Mouse (Mus musculus) embryonic facial prominence, embryonic 12.5 days (tissue): ENCODE measurements around the gene Ghr. TPM values are rescaled to one million over a fixed set of nuclear protein-coding genes. Genes with fewer than 3 reads are reported as not detected.

Experiments
- ATAC-seq: fragments of 200-750 bp; cut with Nextera tagmentation; 2 replicates; pipeline ENCODE4 v1.8.0; 2017; ENCODE audit not compliant: insufficient number of reproducible peaks, insufficient read depth, low FRiP score, low TSS enrichment
- H3K27ac ChIP-seq: fragments of 300-500 bp; sonication (generic); 2 replicates; pipeline ENCODE4 v1.5.1; 2016; ENCODE audit warnings: mild to moderate bottlenecking
- H3K27me3 ChIP-seq: fragments of 300-500 bp; sonication (generic); 2 replicates; pipeline ENCODE4 v1.6.1; 2016; ENCODE audit warnings: mild to moderate bottlenecking, moderate library complexity
- H3K36me3 ChIP-seq: fragments of 300-500 bp; sonication (generic); 2 replicates; pipeline ENCODE4 v1.6.1; 2016; ENCODE audit warnings: mild to moderate bottlenecking
- H3K4me1 ChIP-seq: fragments of 300-500 bp; sonication (generic); 2 replicates; pipeline ENCODE4 v1.6.1; 2016
- H3K4me2 ChIP-seq: fragments of 300-500 bp; sonication (generic); replicated peaks from 2 replicates; pipeline ENCODE4 v1.6.1; 2016; ENCODE audit warnings: mild to moderate bottlenecking, moderate library complexity
- H3K4me3 ChIP-seq: fragments of 300-500 bp; sonication (generic); 2 replicates; pipeline ENCODE4 v1.5.1; 2016; ENCODE audit warnings: mild to moderate bottlenecking
- H3K9ac ChIP-seq: fragments of 300-500 bp; sonication (generic); 2 replicates; pipeline ENCODE4 v1.6.1; 2016; ENCODE audit warnings: mild to moderate bottlenecking, moderate library complexity
- H3K9me3 ChIP-seq: fragments of 300-500 bp; sonication (generic); 2 replicates; pipeline ENCODE4 v1.6.1; 2016; ENCODE audit warnings: mild to moderate bottlenecking, moderate library complexity
- WGBS: fragments of 180-500 bp; shearing (Covaris S2); methylation state at CpG from one replicate; pipeline ENCODE4 v1.1.7; 2016; 5-methylcytosine and 5-hydroxymethylcytosine counted together
- polyA plus RNA-seq: library from polyadenylated mRNA; unstranded; fragments of >200 nt; fragmentation: Nextera tagmentation; extraction: Ambion mirVana; gene quantifications from 2 replicates; pipeline ENCODE4 v1.2.1, GENCODE M21; 2016

The Ghr gene
- polyA plus RNA-seq, 1 experiment from 2014 or later: 44.6 TPM

- Histone ChIP-seq H3K27ac (peak overlapping the region; percentile 75; the same call in 1 of the 2 replicates), H3K4me2 (peak overlapping the region; percentile 76)
- WGBS: 35% methylated on average over 3 of the region's 3 CpGs
These were observed 2.0 kb downstream of the Ghr start for GRCm38 (mm10) chr15:3581337-3581736.

GRCm38 (mm10) chr15:3580216-3580615 lies 3.1 kb downstream of the Ghr start:
- Histone ChIP-seq H3K36me3 (no peaks in the 10 kb centered on the region), H3K27me3 (no peaks in the 10 kb centered on the region), H3K4me3 (no peak overlapping the region), H3K4me2 (peak overlapping the region; percentile 24; the same call in 1 of the 2 replicates), H3K9me3 (no peaks in the 10 kb centered on the region), H3K4me1 (0 out of 2 replicates have a peak, but pooled peaks cover 2% of the 10 kb centered on the region), H3K27ac (no peak overlapping the region), H3K9ac (no peak overlapping the region)
- no peak for ATAC-seq
- WGBS: 76% methylated on average over 2 of the region's 2 CpGs

More at GRCm38 (mm10) chr15:3581337-3581736, 2.0 kb downstream of the Ghr start:
- Histone ChIP-seq H3K27me3 (no peaks in the 10 kb centered on the region), H3K4me1 (0 out of 2 replicates have a peak, but pooled peaks cover 2% of the 10 kb centered on the region), H3K9me3 (no peaks in the 10 kb centered on the region), H3K4me3 (peak overlapping the region; percentile 70), H3K9ac (no peak overlapping the region), H3K36me3 (no peaks in the 10 kb centered on the region)
- no peak for ATAC-seq

GRCm38 (mm10) chr15:3578286-3578980 lies 4.9 kb downstream of the Ghr start:
- H3K4me2 ChIP-seq: no peak overlapping the region
- WGBS: 70% methylated on average over 5 of the region's 5 CpGs
- no peak overlapping the region for H3K4me3 ChIP-seq
- H3K9me3 ChIP-seq: no peaks in the 10 kb centered on the region
- H3K36me3 ChIP-seq: no peaks in the 10 kb centered on the region
- H3K27me3 ChIP-seq: no peaks in the 10 kb centered on the region
- 0 out of 2 replicates have a peak, but pooled peaks cover 2% of the 10 kb centered on the region for H3K4me1 ChIP-seq
- H3K9ac ChIP-seq: no peak overlapping the region
- ATAC-seq: no peak
- no peak overlapping the region for H3K27ac ChIP-seq

DNA sequence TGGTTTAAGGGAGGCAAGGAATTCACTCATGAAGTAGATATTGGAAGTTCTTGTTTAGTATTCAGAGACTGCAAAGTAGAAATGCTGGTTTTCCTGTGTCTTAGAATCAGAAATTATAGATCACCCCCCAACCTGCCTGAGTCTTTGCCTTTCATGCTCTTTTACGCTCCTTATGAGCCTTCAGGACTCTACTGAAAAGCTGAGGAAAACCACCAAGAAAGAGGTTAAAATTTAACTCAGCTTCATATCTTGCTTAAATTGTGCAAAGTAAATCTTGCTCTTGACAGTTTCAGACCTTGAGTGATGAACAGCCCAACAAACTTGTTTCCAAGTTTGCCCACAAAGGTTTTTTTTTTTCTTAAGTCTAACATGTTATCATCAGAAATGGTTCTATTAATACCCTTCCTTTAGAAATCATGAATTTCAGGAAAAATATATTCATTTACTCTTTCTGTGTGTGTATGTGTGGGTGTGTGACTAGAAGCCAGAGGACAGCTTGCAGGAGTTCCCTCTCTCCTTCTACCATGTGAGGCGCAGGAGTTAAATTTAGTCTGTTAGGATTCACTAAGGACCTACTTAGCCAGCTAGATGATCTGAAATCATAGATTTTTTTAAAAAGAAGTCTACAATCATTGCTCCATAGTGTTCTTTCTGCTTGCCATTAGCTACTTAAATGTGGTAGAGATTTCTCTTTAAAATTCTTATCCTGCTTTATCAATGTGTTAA lies 14.0 kb downstream of the Ghr start:
- Histone ChIP-seq H3K4me3 (no peak overlapping the region), H3K9ac (no peak overlapping the region), H3K4me1 (no peaks in the 10 kb centered on the region), H3K27ac (no peak overlapping the region), H3K36me3 (no peaks in the 10 kb centered on the region), H3K9me3 (no peaks in the 10 kb centered on the region), H3K4me2 (no peak overlapping the region), H3K27me3 (no peaks in the 10 kb centered on the region)
- ATAC-seq: no peak
- WGBS: 96% methylated on average over 2 of the region's 2 CpGs

DNA sequence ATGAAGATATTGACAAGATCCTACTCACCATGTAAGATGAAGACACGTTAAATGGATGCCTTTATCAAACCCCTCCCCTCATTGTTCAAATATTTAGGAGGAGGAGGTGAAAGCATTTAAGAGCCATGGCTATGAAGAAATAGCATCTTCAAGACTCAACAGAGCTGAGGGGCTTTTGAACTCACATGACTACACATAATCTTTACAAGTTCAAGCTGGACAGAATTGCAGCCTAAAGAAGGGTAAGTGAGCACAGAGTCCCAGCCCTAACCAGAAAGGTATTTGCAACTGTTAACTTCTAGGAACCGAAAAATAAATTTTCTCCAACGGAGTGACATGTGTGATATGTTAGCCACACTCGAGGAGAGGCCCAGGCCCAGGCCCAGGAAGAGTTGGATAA lies 18.7 kb downstream of the Ghr start:
- ATAC-seq: no peak
- no peak overlapping the region for H3K4me2 ChIP-seq
- no peak overlapping the region for H3K9ac ChIP-seq
- 0 out of 2 replicates have a peak, but pooled peaks cover 2% of the 10 kb centered on the region for H3K4me1 ChIP-seq
- H3K27me3 ChIP-seq: no peaks in the 10 kb centered on the region
- H3K27ac ChIP-seq: no peak overlapping the region; the same call in 1 of the 2 replicates
- H3K36me3 ChIP-seq: no peaks in the 10 kb centered on the region
- 65% methylated on average over 4 of the region's 4 CpGs for WGBS
- no peak overlapping the region for H3K4me3 ChIP-seq
- H3K9me3 ChIP-seq: no peaks in the 10 kb centered on the region

GRCm38 (mm10) chr15:3563929-3564516 lies 19.3 kb downstream of the Ghr start:
- Histone ChIP-seq H3K27ac (no peak overlapping the region; the same call in 1 of the 2 replicates), H3K36me3 (no peaks in the 10 kb centered on the region), H3K27me3 (no peaks in the 10 kb centered on the region), H3K4me2 (no peak overlapping the region), H3K4me3 (no peak overlapping the region), H3K9ac (no peak overlapping the region), H3K9me3 (no peaks in the 10 kb centered on the region), H3K4me1 (0 out of 2 replicates have a peak, but pooled peaks cover 2% of the 10 kb centered on the region)
- WGBS: 58% methylated on average over 7 of the region's 7 CpGs
- no peak for ATAC-seq

GRCm38 (mm10) chr15:3563473-3563872 lies 19.8 kb downstream of the Ghr start:
- no peaks in the 10 kb centered on the region for H3K9me3 ChIP-seq
- no peak for ATAC-seq
- no peak overlapping the region for H3K9ac ChIP-seq
- WGBS: 51% methylated on average over 1 of the region's 1 CpGs
- H3K4me3 ChIP-seq: no peak overlapping the region
- H3K36me3 ChIP-seq: no peaks in the 10 kb centered on the region
- 0 out of 2 replicates have a peak, but pooled peaks cover 2% of the 10 kb centered on the region for H3K4me1 ChIP-seq
- H3K4me2 ChIP-seq: no peak overlapping the region
- H3K27ac ChIP-seq: no peak overlapping the region
- H3K27me3 ChIP-seq: no peaks in the 10 kb centered on the region

DNA sequence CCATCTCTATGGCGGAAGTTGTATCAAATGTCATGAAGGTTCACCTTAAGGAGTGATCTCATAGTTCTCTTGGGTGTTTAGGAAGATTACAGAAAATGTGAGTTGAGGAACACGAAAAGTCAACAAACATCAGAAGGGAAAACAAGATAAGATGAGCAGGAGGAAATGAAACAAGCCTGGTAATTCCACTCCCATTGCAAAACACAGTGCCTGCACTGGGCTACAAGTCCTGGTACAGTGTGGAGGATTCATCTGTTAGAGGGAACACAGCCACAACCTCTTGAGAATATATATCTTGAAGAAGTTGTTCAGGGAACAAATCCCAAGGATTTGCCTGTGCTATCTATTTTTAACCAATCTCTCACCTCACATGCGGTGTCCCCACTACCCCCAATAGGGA lies 24.8 kb downstream of the Ghr start:
- no peak overlapping the region for H3K27ac ChIP-seq
- no peaks in the 10 kb centered on the region for H3K9me3 ChIP-seq
- H3K4me2 ChIP-seq: no peak overlapping the region
- 0 out of 2 replicates have a peak, but pooled peaks cover 1% of the 10 kb centered on the region for H3K4me1 ChIP-seq
- H3K36me3 ChIP-seq: no peaks in the 10 kb centered on the region
- no peak overlapping the region for H3K9ac ChIP-seq
- H3K4me3 ChIP-seq: no peak overlapping the region
- no peaks in the 10 kb centered on the region for H3K27me3 ChIP-seq
- ATAC-seq: no peak
- 85% methylated on average over 3 of the region's 3 CpGs for WGBS

- Histone ChIP-seq H3K4me1 (no peaks in the 10 kb centered on the region), H3K9ac (no peak overlapping the region), H3K4me2 (no peak overlapping the region), H3K27ac (no peak overlapping the region), H3K4me3 (no peak overlapping the region), H3K27me3 (no peaks in the 10 kb centered on the region), H3K36me3 (no peaks in the 10 kb centered on the region), H3K9me3 (no peaks in the 10 kb centered on the region)
- ATAC-seq: no peak
- 64% methylated on average over 2 of the region's 2 CpGs for WGBS
These were observed 39.0 kb downstream of the Ghr start for GRCm38 (mm10) chr15:3544289-3544688.

DNA sequence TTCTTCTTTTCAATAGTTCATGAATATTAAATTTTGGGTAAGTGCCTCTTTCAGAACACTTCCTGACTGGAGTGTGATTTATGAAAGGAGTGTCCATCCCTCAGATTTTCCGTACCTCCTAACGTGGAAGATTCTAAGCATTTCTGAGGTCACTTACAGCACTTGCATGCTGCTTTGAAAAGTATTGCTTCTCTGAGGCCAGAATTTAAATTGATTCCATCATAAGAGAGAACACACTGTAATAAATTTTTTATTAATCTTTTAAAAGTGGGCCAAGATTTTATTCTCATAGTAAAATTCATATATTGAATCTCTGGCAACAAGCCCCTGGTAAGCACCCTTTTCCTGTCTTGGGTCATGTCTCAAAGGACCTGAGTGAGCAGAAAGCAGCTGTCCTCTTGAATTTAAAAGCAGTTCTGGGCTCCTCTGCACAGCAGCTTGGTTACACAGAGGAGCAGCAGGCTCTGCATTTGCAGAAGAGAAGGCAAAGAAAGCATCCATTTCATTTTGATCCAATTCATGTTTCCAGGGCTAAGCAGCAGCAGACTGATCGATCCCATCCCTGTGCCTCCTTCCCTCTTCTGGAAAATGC lies 46.9 kb downstream of the Ghr start:
- Histone ChIP-seq H3K27ac (no peak overlapping the region), H3K4me3 (no peak overlapping the region), H3K4me1 (no peaks in the 10 kb centered on the region), H3K4me2 (no peak overlapping the region), H3K36me3 (no peaks in the 10 kb centered on the region), H3K9ac (no peak overlapping the region), H3K27me3 (no peaks in the 10 kb centered on the region), H3K9me3 (no peaks in the 10 kb centered on the region)
- ATAC-seq: no peak
- 70% methylated on average over 3 of the region's 3 CpGs for whole genome bisulfite sequencing

DNA sequence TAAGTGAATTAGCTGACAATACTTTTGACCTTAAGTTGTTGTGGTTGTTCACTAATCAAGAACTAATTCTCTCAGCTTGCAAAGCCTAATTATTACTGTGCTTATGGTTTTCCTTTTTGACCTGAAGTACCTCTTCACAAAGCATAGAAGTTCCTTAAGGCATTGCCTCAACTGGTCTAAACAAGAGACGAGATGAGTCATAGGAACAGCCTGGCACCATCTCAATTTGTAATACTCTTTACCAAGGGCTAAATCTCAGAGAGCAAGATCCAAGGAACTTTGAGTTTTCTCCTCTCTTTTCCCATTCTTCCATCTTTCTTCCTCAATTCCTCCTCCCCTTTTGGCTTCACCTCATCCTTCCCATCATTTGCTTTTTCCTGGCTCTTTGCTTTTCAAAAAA lies 69.3 kb downstream of the Ghr start:
- Histone ChIP-seq H3K9me3 (no peaks in the 10 kb centered on the region), H3K4me2 (no peak overlapping the region), H3K4me3 (no peak overlapping the region), H3K4me1 (no peaks in the 10 kb centered on the region), H3K36me3 (no peaks in the 10 kb centered on the region), H3K27me3 (no peaks in the 10 kb centered on the region), H3K27ac (no peak overlapping the region), H3K9ac (no peak overlapping the region)
- no peak for ATAC-seq
- 76% methylated on average over 1 of the region's 1 CpGs for WGBS
